Mouse (Mus musculus): Measurements from ENCODE around the gene Anapc15. TPM values are rescaled to one million over a fixed set of nuclear protein-coding genes. Genes with fewer than 3 reads are reported as not detected.

The Anapc15 gene
- polyA plus RNA-seq (2015; fragmentation: Nextera tagmentation; extraction: Ambion mirVana), result 71.6 and 79.9 TPM in 2 replicates

GRCm38 (mm10) chr7:101863415-101863814 is at the start of gene Anapc15:
Anapc15 (plus strand) TSS chr7:101863715.
- Histone ChIP-seq H3K4me3 (ENCODE audit: low read depth, low read length) (no peak within 1 kb of the TSS), H3K27me3 (ENCODE audit: control insufficient read depth, insufficient read depth, low read depth, low read length) (no peaks in the 10 kb centered on the region), H3K36me3 (ENCODE audit: control insufficient read depth, insufficient read depth, low read length) (no peaks in the 10 kb centered on the region), H3K9me3 (replicated peaks; ENCODE audit: control insufficient read depth, low read length, poor library complexity, severe bottlenecking) (no peaks in the 10 kb centered on the region), H3K4me2 (ENCODE audit: low read length) (no peak within 1 kb of the TSS), H3K4me1 (ENCODE audit: control insufficient read depth, insufficient read depth, low read length) (no peaks in the 10 kb centered on the region), H3K27ac (ENCODE audit: low read length) (no peak within 1 kb of the TSS), H3K9ac (ENCODE audit: low read depth, low read length) (no peak within 1 kb of the TSS)
- 81% methylated on average over 3 of the region's 3 CpGs for WGBS
- no peak for ATAC-seq

- Histone ChIP-seq H3K9me3 (replicated peaks; ENCODE audit: control insufficient read depth, low read length, poor library complexity, severe bottlenecking) (no peaks in the 10 kb centered on the region), H3K9ac (ENCODE audit: low read depth, low read length) (no peak within 1 kb of the TSS), H3K4me3 (ENCODE audit: low read depth, low read length) (peak within 1 kb of the TSS; percentile 26), H3K36me3 (ENCODE audit: control insufficient read depth, insufficient read depth, low read length) (no peaks in the 10 kb centered on the region), H3K4me1 (ENCODE audit: control insufficient read depth, insufficient read depth, low read length) (peaks cover 17% of the 10 kb centered on the region), H3K4me2 (ENCODE audit: low read length) (peak within 1 kb of the TSS; percentile 24), H3K27ac (ENCODE audit: low read length) (no peak within 1 kb of the TSS), H3K27me3 (ENCODE audit: control insufficient read depth, insufficient read depth, low read depth, low read length) (peaks cover 60% of the 10 kb centered on the region)
- WGBS, result under 1% methylated on average over 43 of the region's 45 CpGs
- no peak for ATAC-seq
Measured at GRCm38 (mm10) chr7:101817861-101818401, 45.6 kb upstream of the Anapc15 start, which contains the start of gene Phox2a. Phox2a (plus strand) TSS chr7:101818313.

GRCm38 (mm10) chr7:101820295-101821030 is 43.1 kb upstream of the Anapc15 start:
- no peak for ATAC-seq
- peaks cover 17% of the 10 kb centered on the region for H3K4me1 ChIP-seq (ENCODE audit: control insufficient read depth, insufficient read depth, low read length)
- 4% methylated on average over 35 of the region's 35 CpGs for WGBS
- peaks cover 67% of the 10 kb centered on the region for H3K27me3 ChIP-seq (ENCODE audit: control insufficient read depth, insufficient read depth, low read depth, low read length)
- no peaks in the 10 kb centered on the region for H3K9me3 ChIP-seq (replicated peaks; ENCODE audit: control insufficient read depth, low read length, poor library complexity, severe bottlenecking)
- no peaks in the 10 kb centered on the region for H3K36me3 ChIP-seq (ENCODE audit: control insufficient read depth, insufficient read depth, low read length)
- H3K4me2 ChIP-seq (ENCODE audit: low read length), result peak overlapping the region; percentile 73
- no peak overlapping the region for H3K27ac ChIP-seq (ENCODE audit: low read length)
- 0 out of 2 replicates have a peak overlapping the region, but pooled peaks have one; percentile 25 for H3K9ac ChIP-seq (ENCODE audit: low read depth, low read length)
- peak overlapping the region; percentile 35 for H3K4me3 ChIP-seq (ENCODE audit: low read depth, low read length)

- H3K9me3 ChIP-seq (replicated peaks; ENCODE audit: control insufficient read depth, low read length, poor library complexity, severe bottlenecking), result no peaks in the 10 kb centered on the region
- peak overlapping the region; percentile 73 for H3K4me2 ChIP-seq (ENCODE audit: low read length)
- H3K27me3 ChIP-seq (ENCODE audit: control insufficient read depth, insufficient read depth, low read depth, low read length), result peaks cover 62% of the 10 kb centered on the region
- H3K9ac ChIP-seq (ENCODE audit: low read depth, low read length), result peak overlapping the region; percentile 53
- H3K36me3 ChIP-seq (ENCODE audit: control insufficient read depth, insufficient read depth, low read length), result no peaks in the 10 kb centered on the region
- H3K4me3 ChIP-seq (ENCODE audit: low read depth, low read length), result peak overlapping the region; percentile 36
- ATAC-seq, result peak; percentile 59
- H3K27ac ChIP-seq (ENCODE audit: low read length), result no peak overlapping the region
- H3K4me1 ChIP-seq (ENCODE audit: control insufficient read depth, insufficient read depth, low read length), result peaks cover 17% of the 10 kb centered on the region
- under 1% methylated on average over 69 of the region's 71 CpGs for WGBS
Measured at GRCm38 (mm10) chr7:101821571-101822501, 41.7 kb upstream of the Anapc15 start.

GRCm38 (mm10) chr7:101822836-101823757 is 40.4 kb upstream of the Anapc15 start:
- peaks cover 16% of the 10 kb centered on the region for H3K4me1 ChIP-seq (ENCODE audit: control insufficient read depth, insufficient read depth, low read length)
- no peak overlapping the region for H3K4me2 ChIP-seq (ENCODE audit: low read length)
- H3K27ac ChIP-seq (ENCODE audit: low read length), result no peak overlapping the region
- ATAC-seq, result no peak
- H3K27me3 ChIP-seq (ENCODE audit: control insufficient read depth, insufficient read depth, low read depth, low read length), result peaks cover 51% of the 10 kb centered on the region
- no peaks in the 10 kb centered on the region for H3K36me3 ChIP-seq (ENCODE audit: control insufficient read depth, insufficient read depth, low read length)
- 36% methylated on average over 31 of the region's 32 CpGs for WGBS
- H3K9ac ChIP-seq (ENCODE audit: low read depth, low read length), result no peak overlapping the region
- H3K4me3 ChIP-seq (ENCODE audit: low read depth, low read length), result no peak overlapping the region
- no peaks in the 10 kb centered on the region for H3K9me3 ChIP-seq (replicated peaks; ENCODE audit: control insufficient read depth, low read length, poor library complexity, severe bottlenecking)

GRCm38 (mm10) chr7:101823758-101824630 is 39.5 kb upstream of the Anapc15 start:
- Histone ChIP-seq H3K4me3 (ENCODE audit: low read depth, low read length) (no peak overlapping the region), H3K27me3 (ENCODE audit: control insufficient read depth, insufficient read depth, low read depth, low read length) (peaks cover 43% of the 10 kb centered on the region), H3K9me3 (replicated peaks; ENCODE audit: control insufficient read depth, low read length, poor library complexity, severe bottlenecking) (no peaks in the 10 kb centered on the region), H3K4me1 (ENCODE audit: control insufficient read depth, insufficient read depth, low read length) (peaks cover 13% of the 10 kb centered on the region), H3K9ac (ENCODE audit: low read depth, low read length) (no peak overlapping the region), H3K4me2 (ENCODE audit: low read length) (no peak overlapping the region), H3K27ac (ENCODE audit: low read length) (no peak overlapping the region), H3K36me3 (ENCODE audit: control insufficient read depth, insufficient read depth, low read length) (no peaks in the 10 kb centered on the region)
- ATAC-seq, result peak; percentile 13; the same call in 1 of the 2 replicates
- 87% methylated on average over 18 of the region's 18 CpGs for WGBS

GRCm38 (mm10) chr7:101830373-101830772 is 33.1 kb upstream of the Anapc15 start:
- Histone ChIP-seq H3K4me1 (ENCODE audit: control insufficient read depth, insufficient read depth, low read length) (no peaks in the 10 kb centered on the region), H3K9me3 (replicated peaks; ENCODE audit: control insufficient read depth, low read length, poor library complexity, severe bottlenecking) (no peaks in the 10 kb centered on the region), H3K27me3 (ENCODE audit: control insufficient read depth, insufficient read depth, low read depth, low read length) (no peaks in the 10 kb centered on the region), H3K9ac (ENCODE audit: low read depth, low read length) (no peak overlapping the region), H3K36me3 (ENCODE audit: control insufficient read depth, insufficient read depth, low read length) (0 out of 2 replicates have a peak, but pooled peaks cover 2% of the 10 kb centered on the region), H3K27ac (ENCODE audit: low read length) (no peak overlapping the region), H3K4me2 (ENCODE audit: low read length) (no peak overlapping the region), H3K4me3 (ENCODE audit: low read depth, low read length) (no peak overlapping the region)
- 100% methylated on average over 3 of the region's 3 CpGs for WGBS
- no peak for ATAC-seq

All from midbrain, embryonic 16.5 days (tissue).